Mouse (Mus musculus) brain, embryonic 14.5 days (tissue): ENCODE data around the gene Osbpl3.

Experiments used
- CTCF ChIP-seq: fragments of 200-500 bp; IDR thresholded peaks from 2 replicates; pipeline ENCODE4 v1.5.1; 2012; ENCODE audit warnings: inconsistent platforms, mild to moderate bottlenecking, moderate library complexity, borderline replicate concordance; ENCODE audit not compliant: insufficient read depth, insufficient read length; ENCODE audit errors: extremely low read depth
- POLR2A ChIP-seq: fragments of 200-500 bp; IDR thresholded peaks from 2 replicates; pipeline ENCODE4 v1.6.1; 2012; ENCODE audit warnings: mild to moderate bottlenecking, inconsistent platforms, borderline replicate concordance; ENCODE audit not compliant: poor library complexity, insufficient read depth, insufficient read length, severe bottlenecking; ENCODE audit errors: extremely low read depth

GRCm38 (mm10) chr6:50429299-50429698, 26.7 kb downstream of the Osbpl3 start:
- TF ChIP-seq POLR2A (no peak), CTCF (no peak)
